Mouse (Mus musculus) heart, embryonic 15.5 days (tissue): ENCODE measurements around the gene Lrrfip1. TPM values are rescaled to one million over a fixed set of nuclear protein-coding genes. Genes with fewer than 3 reads are reported as not detected.
A peak's percentile ranks its signal among the peaks of the same experiment; 100 is the strongest.

Experiments
- ATAC-seq: fragments of 200-750 bp; cut with Nextera tagmentation; replicated peaks from 2 replicates; pipeline ENCODE4 v1.8.0; 2017; ENCODE audit warnings: low read depth, moderate TSS enrichment; ENCODE audit not compliant: insufficient number of reproducible peaks, insufficient read depth, low FRiP score
- H3K27ac ChIP-seq: fragments of 300-500 bp; sonication (generic); 2 replicates; pipeline ENCODE4 v1.5.1; 2015; ENCODE audit warnings: mild to moderate bottlenecking, inconsistent platforms
- H3K27me3 ChIP-seq: fragments of 300-500 bp; sonication (generic); 2 replicates; pipeline ENCODE4 v1.6.1; 2015; ENCODE audit warnings: inconsistent platforms
- H3K36me3 ChIP-seq: fragments of 300-500 bp; sonication (generic); 2 replicates; pipeline ENCODE4 v1.6.1; 2015; ENCODE audit warnings: mild to moderate bottlenecking, inconsistent platforms
- H3K4me1 ChIP-seq: fragments of 300-500 bp; sonication (generic); replicated peaks from 2 replicates; pipeline ENCODE4 v1.6.1; 2015; ENCODE audit warnings: inconsistent platforms
- H3K4me2 ChIP-seq: fragments of 300-500 bp; sonication (generic); 2 replicates; pipeline ENCODE4 v1.6.1; 2015; ENCODE audit warnings: inconsistent platforms, mild to moderate bottlenecking, moderate library complexity
- H3K4me3 ChIP-seq: fragments of 300-500 bp; sonication (generic); 2 replicates; pipeline ENCODE4 v1.5.1; 2015; ENCODE audit warnings: mild to moderate bottlenecking, inconsistent platforms
- H3K9ac ChIP-seq: fragments of 300-500 bp; sonication (generic); 2 replicates; pipeline ENCODE4 v1.6.1; 2015; ENCODE audit warnings: mild to moderate bottlenecking, inconsistent platforms
- H3K9me3 ChIP-seq: fragments of 300-500 bp; sonication (generic); replicated peaks from 2 replicates; pipeline ENCODE4 v1.6.1; 2016; ENCODE audit warnings: inconsistent platforms
- WGBS: fragments of 180-500 bp; shearing (Covaris S2); methylation state at CpG from one replicate; pipeline ENCODE4 v1.1.7; 2015; ENCODE audit warnings: mixed read lengths; 5-methylcytosine and 5-hydroxymethylcytosine counted together
- polyA plus RNA-seq: library from polyadenylated mRNA; unstranded; fragments of >200 nt; fragmentation: Nextera tagmentation; extraction: Ambion mirVana; gene quantifications from 2 replicates; pipeline ENCODE4 v1.2.1, GENCODE M21; 2015

The Lrrfip1 gene
- polyA plus RNA-seq, 1 experiment from 2014 or later, result 149 TPM

DNA sequence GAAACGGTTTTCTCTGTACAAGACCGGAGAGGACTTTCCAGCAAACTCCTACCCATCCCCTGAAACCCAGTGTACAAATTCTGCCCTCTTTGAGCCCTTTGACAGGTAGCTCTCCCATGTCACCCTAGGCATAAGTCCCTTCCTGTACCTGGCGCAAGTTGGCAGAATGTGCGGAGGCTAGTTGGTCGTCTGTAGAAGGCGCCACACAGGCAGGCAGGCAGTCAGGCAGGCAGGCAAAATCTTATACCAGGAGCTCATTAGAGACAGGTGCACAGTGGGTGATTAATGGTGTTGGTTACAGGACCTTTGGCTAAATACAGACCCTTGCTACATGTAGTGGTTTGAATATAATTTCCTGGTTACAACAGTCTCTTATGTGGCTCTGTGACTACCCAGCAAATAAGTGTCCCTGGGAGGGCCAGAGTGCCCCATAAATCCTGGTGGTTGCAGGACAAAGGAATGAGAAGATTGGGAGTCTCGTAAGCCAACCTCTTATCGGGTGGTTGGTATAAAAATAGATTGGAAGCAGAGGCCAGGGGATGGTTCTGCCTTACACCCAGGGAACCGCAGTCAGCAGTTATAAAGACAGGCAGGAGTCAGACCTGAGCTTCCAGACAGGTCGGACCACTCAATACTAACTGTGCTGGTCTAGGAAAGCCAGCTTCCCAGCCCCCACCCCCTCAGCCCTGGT is 1.5 kb downstream of the Lrrfip1 start:
- H3K4me1 ChIP-seq, result peaks cover 58% of the 10 kb centered on the region
- peak; percentile 68 for ATAC-seq
- H3K27me3 ChIP-seq, result no peaks in the 10 kb centered on the region
- H3K9me3 ChIP-seq, result no peaks in the 10 kb centered on the region; the same call in 1 of the 2 replicates
- peak overlapping the region; percentile 97 for H3K9ac ChIP-seq
- 41% methylated on average over 10 of the region's 10 CpGs for WGBS
- peak overlapping the region; percentile 92 for H3K27ac ChIP-seq
- H3K36me3 ChIP-seq, result no peaks in the 10 kb centered on the region
- peak overlapping the region; percentile 76 for H3K4me2 ChIP-seq
- H3K4me3 ChIP-seq, result peak overlapping the region; percentile 90

DNA sequence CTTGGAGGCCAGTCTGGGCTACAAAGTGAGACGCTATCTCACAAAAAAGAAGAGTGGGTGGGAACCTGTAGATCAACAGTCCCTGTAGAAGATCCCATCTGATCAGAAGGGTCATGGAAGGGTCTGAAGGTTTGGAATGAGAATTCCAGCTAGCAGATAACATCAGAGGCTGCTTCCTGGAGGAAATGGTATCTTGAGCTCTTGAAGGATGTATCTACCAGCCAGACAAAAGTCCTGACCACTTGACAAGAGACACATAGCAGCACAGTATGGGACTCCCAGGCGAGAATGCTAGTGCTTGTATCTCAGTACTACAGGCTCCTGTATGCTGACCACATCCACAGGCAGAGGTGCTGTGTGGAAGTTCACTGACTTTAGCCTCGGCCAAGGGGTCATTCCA is 2.6 kb downstream of the Lrrfip1 start:
- Histone ChIP-seq H3K4me3 (peak overlapping the region; percentile 90), H3K9me3 (no peaks in the 10 kb centered on the region), H3K27ac (peak overlapping the region; percentile 92), H3K9ac (peak overlapping the region; percentile 55), H3K27me3 (no peaks in the 10 kb centered on the region), H3K4me2 (peak overlapping the region; percentile 76), H3K36me3 (no peaks in the 10 kb centered on the region), H3K4me1 (peaks cover 63% of the 10 kb centered on the region)
- no peak for ATAC-seq
- WGBS, result 38% methylated on average over 3 of the region's 3 CpGs

DNA sequence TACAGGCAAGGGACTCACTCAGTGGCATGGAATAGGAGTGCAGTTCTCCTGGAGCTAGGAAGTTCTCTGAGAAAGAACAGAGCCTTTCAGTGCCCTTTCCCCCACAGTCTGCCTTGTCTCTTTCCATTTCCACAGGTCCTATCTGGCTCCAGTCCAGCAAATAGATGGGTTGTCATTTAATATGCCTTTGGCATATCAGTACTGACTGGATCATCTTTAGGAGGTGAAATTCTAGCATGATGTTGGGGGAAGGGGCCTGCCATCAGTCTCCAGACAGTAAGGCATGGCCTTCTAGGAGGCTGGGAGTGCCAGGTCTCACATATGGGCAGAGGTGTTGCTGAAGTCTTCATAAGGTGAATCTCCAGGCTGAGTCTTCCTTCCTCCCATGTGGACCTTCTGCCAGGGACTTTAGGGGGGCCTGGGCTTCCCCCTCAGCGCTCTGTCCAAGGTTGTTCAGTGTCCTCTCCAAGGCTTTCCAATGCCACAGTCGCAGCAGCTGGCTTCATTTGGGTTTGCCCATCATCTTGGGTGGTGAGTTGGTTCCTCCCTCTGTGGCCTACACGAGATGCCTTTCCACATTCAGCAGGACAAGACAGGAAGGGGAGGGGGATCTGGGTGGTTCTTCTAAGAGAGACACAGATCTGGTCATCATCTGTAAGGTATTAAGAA is 3.5 kb downstream of the Lrrfip1 start:
- Histone ChIP-seq H3K4me3 (0 out of 2 replicates have a peak overlapping the region, but pooled peaks have one; percentile 90), H3K27ac (peak overlapping the region; percentile 92), H3K27me3 (no peaks in the 10 kb centered on the region), H3K9ac (peak overlapping the region; percentile 55; the same call in 1 of the 2 replicates), H3K36me3 (no peaks in the 10 kb centered on the region), H3K9me3 (no peaks in the 10 kb centered on the region), H3K4me2 (peak overlapping the region; percentile 76), H3K4me1 (peaks cover 68% of the 10 kb centered on the region)
- WGBS, result 60% methylated on average over 3 of the region's 3 CpGs
- no peak for ATAC-seq

DNA sequence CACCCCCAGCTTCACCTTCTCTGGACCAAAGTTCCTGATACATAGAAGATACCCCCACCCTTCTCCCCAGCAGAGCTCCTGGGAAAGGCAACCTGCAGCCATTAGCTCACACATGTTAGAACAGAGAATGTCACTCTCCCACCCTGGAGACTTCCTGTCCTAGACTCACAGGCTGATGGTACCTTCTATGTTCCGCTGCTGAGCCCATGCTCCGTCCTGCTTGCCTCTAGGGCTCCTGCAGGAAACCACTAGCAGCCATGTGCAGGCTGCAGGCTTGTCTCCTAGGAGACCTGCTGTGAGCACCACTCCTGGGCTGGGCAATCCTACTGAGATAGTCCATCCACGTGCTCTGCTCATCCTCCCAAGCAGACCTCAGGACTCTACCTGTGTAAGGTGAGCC is 4.1 kb downstream of the Lrrfip1 start:
- Histone ChIP-seq H3K4me3 (no peak overlapping the region), H3K4me2 (0 out of 2 replicates have a peak overlapping the region, but pooled peaks have one; percentile 76), H3K36me3 (no peaks in the 10 kb centered on the region), H3K9me3 (no peaks in the 10 kb centered on the region), H3K4me1 (peaks cover 62% of the 10 kb centered on the region), H3K27me3 (no peaks in the 10 kb centered on the region), H3K27ac (peak overlapping the region; percentile 92), H3K9ac (no peak overlapping the region)
- WGBS, result 59% methylated on average over 3 of the region's 3 CpGs
- ATAC-seq, result no peak

DNA sequence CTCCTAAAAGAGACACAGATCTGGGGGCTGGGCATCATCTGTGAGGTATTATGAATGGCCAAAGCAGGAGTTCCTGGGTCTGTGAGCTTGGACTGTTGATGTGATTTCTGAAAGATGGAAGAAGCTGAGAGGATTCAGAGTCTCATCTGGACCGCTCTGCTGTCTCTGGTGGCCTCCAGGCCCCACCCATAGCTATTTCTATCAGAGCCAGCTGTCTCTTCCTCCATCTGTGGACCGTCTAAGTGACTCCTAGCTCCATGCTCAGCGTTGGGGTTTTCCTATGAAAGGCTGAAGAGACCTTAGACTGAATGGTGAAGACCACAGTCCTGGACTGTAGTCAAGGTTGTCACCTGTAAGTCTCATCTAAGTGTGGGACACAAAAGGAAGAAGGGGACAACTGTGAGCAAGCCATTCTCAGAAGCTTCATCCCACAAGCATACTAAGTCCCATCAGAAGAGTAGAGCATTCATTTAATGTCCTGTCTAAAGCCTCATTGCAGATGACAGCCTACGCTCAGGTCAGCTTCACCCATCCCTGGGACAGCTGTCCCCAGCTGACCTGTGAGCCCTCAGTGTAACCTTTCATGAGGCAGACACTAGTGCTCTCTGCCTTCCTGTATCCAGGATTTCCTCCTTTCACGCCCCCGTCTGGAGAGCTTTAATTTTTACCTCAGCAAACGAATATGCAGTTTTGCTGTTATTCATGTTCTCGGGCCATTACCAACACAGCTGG is 5.2 kb downstream of the Lrrfip1 start:
- H3K27ac ChIP-seq, result peak overlapping the region; percentile 92
- H3K4me2 ChIP-seq, result no peak overlapping the region
- no peaks in the 10 kb centered on the region for H3K27me3 ChIP-seq
- ATAC-seq, result no peak
- H3K36me3 ChIP-seq, result no peaks in the 10 kb centered on the region
- no peaks in the 10 kb centered on the region for H3K9me3 ChIP-seq
- H3K9ac ChIP-seq, result no peak overlapping the region
- 66% methylated on average over 8 of the region's 8 CpGs for WGBS
- no peak overlapping the region for H3K4me3 ChIP-seq
- H3K4me1 ChIP-seq, result peaks cover 65% of the 10 kb centered on the region

DNA sequence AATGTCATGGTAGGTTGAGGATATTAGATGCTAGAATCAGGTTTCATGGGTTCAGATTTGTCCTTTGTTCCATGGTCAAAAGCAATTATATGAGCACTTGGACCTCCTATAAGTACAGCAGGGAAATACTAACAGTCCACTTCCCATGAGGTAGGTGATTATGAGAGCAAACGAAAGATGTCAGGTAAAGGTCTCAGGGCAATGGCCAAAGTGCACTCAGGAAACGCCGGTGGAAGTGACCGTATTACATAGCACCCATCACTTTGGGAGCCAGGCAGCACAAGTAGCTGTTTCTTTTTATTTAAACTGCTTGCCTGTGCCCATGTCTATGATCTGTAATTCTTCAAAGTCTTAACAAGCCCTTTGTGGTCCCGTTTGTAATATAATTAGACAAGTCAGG is 7.5 kb downstream of the Lrrfip1 start:
- H3K27me3 ChIP-seq, result no peaks in the 10 kb centered on the region
- no peak overlapping the region for H3K9ac ChIP-seq
- H3K4me1 ChIP-seq, result peaks cover 81% of the 10 kb centered on the region
- WGBS, result 71% methylated on average over 5 of the region's 5 CpGs
- H3K4me3 ChIP-seq, result no peak overlapping the region
- no peak for ATAC-seq
- H3K27ac ChIP-seq, result peak overlapping the region; percentile 50; the same call in 1 of the 2 replicates
- no peak overlapping the region for H3K4me2 ChIP-seq
- H3K36me3 ChIP-seq, result no peaks in the 10 kb centered on the region
- H3K9me3 ChIP-seq, result no peaks in the 10 kb centered on the region

DNA sequence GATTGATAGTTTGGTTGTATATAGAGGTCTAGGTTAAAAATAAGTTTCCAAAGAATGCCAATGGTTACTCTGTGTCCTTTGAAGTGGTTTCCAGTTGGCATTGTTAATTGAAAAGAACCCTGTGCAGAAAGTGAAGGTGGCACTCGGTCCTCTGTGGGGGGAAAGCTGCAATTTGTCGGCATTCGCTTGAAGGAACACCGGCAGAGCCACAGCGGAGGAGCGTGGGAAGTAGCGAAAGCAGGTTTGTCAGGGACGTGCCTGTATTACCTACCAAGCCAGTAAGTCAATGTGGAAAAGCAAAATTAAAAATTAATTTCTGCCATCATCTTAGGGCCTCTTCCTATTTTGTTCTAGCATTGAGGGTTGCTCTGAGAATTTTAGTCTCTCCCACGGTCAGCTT is 8.2 kb downstream of the Lrrfip1 start:
- Histone ChIP-seq H3K27ac (peak overlapping the region; percentile 50; the same call in 1 of the 2 replicates), H3K36me3 (no peaks in the 10 kb centered on the region), H3K4me1 (peaks cover 81% of the 10 kb centered on the region), H3K9me3 (no peaks in the 10 kb centered on the region), H3K4me2 (no peak overlapping the region), H3K4me3 (no peak overlapping the region), H3K27me3 (no peaks in the 10 kb centered on the region), H3K9ac (no peak overlapping the region)
- 73% methylated on average over 9 of the region's 9 CpGs for WGBS
- ATAC-seq, result no peak

DNA sequence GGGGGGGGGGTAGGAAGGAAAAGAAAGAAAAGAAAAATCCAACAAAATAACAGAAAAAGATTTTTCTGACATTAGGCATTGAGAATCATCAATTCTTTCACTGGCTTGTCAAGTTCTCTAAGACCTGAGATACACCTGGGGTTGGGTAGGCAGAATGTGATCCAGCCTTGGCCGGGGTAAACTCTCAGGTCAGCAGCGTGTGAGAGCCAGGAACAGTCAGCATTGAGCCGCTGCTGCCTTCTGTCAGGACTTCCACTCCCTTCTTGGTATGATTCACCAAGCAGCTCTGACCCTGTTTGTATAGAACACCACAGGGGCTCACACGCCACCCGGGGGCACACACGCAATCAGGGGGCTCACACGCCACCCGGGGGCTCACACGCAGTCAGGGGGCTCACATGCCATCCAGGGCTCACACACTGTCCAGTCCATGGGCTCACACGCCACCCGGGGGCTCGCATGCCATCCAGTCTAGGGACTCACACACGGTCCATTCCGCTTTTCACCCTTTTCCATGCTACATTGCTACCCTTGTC is 9.7 kb downstream of the Lrrfip1 start:
- Histone ChIP-seq H3K9ac (no peak overlapping the region), H3K27me3 (no peaks in the 10 kb centered on the region), H3K4me1 (peaks cover 81% of the 10 kb centered on the region), H3K4me2 (no peak overlapping the region), H3K4me3 (no peak overlapping the region), H3K27ac (peak overlapping the region; percentile 98), H3K36me3 (no peaks in the 10 kb centered on the region), H3K9me3 (no peaks in the 10 kb centered on the region)
- no peak for ATAC-seq
- WGBS, result 83% methylated on average over 14 of the region's 14 CpGs

DNA sequence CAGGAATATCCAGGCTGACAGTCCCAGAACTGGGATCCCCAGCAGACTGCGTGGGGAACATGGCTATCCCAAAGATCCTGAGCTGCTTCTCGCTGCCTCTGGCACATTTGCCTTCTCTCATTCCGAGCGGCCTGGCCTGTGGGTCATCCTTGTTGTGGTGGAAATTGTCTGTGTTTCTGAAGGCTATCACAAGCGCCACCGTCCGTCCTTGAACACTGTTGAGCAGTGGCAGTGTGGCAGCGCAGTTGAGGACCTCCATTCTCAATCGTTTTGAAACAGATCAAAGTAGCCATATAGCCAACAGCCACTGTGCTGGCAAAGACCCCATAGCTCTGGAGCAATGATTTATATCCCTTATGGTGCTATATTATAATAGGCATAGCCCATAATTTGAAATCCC is 10.2 kb downstream of the Lrrfip1 start:
- H3K4me3 ChIP-seq, result no peak overlapping the region
- peaks cover 81% of the 10 kb centered on the region for H3K4me1 ChIP-seq
- 0 out of 2 replicates have a peak overlapping the region, but pooled peaks have one; percentile 0 for H3K4me2 ChIP-seq
- no peaks in the 10 kb centered on the region for H3K27me3 ChIP-seq
- ATAC-seq, result no peak
- H3K36me3 ChIP-seq, result no peaks in the 10 kb centered on the region
- 68% methylated on average over 9 of the region's 9 CpGs for WGBS
- H3K9ac ChIP-seq, result no peak overlapping the region
- H3K9me3 ChIP-seq, result no peaks in the 10 kb centered on the region
- peak overlapping the region; percentile 98 for H3K27ac ChIP-seq

DNA sequence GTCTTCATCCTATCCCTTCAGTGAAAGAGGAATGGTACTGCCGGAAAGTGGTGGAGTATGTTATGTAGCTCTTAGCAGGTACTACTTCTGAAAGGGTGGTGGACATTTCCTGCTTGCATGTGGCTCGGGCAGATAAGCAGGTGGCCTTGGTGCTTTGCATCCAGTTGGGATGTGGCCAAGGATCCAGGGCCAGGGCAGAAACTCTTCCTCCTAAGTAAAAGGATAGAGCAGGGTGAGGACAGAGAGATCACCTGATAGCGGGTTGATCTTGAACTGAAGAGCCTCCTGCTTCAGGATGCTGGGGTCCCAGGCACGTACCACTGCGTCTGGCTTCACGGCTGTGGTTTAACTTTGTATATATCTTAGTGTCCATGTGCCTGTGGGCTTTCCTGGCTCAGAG is 10.7 kb downstream of the Lrrfip1 start:
- no peak overlapping the region for H3K4me3 ChIP-seq
- peaks cover 81% of the 10 kb centered on the region for H3K4me1 ChIP-seq
- H3K27me3 ChIP-seq, result no peaks in the 10 kb centered on the region
- no peaks in the 10 kb centered on the region for H3K9me3 ChIP-seq
- H3K9ac ChIP-seq, result 0 out of 2 replicates have a peak overlapping the region, but pooled peaks have one; percentile 24
- peak overlapping the region; percentile 0; the same call in 1 of the 2 replicates for H3K4me2 ChIP-seq
- no peak for ATAC-seq
- H3K36me3 ChIP-seq, result no peaks in the 10 kb centered on the region
- 63% methylated on average over 6 of the region's 6 CpGs for WGBS
- peak overlapping the region; percentile 98 for H3K27ac ChIP-seq

DNA sequence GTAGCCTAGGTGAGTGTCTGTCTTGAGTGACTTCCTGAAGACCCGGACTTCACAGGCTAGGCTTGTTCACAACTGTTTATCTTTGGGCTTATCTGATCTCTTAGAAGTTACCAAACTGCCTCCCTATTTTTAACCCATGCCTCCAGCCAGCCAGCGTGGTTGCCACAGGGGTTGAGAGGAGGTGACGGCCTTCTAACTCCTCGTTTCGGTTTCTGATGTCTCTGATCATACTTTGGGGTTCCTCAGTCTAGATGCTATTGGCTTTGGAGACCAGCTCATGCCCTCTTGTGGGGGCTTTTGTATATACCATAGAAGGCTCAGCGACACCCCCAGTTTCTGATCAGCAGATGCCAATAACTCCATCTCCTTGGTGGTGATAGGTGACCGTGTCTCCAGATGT is 11.7 kb downstream of the Lrrfip1 start:
- H3K9me3 ChIP-seq, result no peaks in the 10 kb centered on the region
- no peak overlapping the region for H3K9ac ChIP-seq
- peak overlapping the region; percentile 98 for H3K27ac ChIP-seq
- H3K36me3 ChIP-seq, result no peaks in the 10 kb centered on the region
- no peak for ATAC-seq
- H3K4me2 ChIP-seq, result no peak overlapping the region
- no peaks in the 10 kb centered on the region for H3K27me3 ChIP-seq
- no peak overlapping the region for H3K4me3 ChIP-seq
- WGBS, result 49% methylated on average over 7 of the region's 7 CpGs
- H3K4me1 ChIP-seq, result peaks cover 85% of the 10 kb centered on the region
